Mouse (Mus musculus) A20 (cell line): ENCODE measurements around the gene Pla2g12a.

Experiments
- DNase-seq: peaks from one replicate; pipeline ENCODE4 v3.0.0-alpha.2; 2011; ENCODE audit warnings: low read depth, low spot score

Pla2g12a gene

DNA sequence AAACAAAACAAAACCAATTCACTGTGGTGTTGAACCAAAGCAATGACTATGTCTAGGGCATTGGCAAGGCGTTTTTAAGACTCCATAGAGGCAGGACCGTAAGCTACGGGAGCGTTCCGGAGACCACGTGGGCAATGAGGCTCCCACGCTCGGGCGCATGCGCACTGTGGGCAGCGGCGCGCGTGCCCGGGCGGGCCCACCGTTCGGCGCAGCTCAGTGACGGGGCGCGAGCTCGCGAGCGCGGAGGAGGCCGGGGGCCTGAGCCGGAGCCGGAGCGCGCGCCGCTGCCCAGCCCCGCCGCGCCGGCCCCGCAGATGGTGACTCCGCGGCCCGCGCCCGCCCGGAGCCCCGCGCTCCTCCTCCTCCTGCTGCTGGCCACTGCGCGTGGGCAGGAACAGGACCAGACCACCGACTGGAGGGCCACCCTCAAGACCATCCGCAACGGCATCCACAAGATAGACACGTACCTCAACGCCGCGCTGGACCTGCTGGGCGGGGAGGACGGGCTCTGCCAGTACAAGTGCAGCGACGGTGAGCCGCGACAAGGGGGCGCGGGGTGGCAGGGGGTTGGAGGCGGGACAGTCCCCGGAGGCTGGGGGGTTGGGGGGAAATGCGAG, at the start of gene Pla2g12a:
Gene Pla2g12a, plus strand, starts transcription at position 202 of the 617 bp plus-strand sequence.
- peak; percentile 91 for DNase-seq

DNA sequence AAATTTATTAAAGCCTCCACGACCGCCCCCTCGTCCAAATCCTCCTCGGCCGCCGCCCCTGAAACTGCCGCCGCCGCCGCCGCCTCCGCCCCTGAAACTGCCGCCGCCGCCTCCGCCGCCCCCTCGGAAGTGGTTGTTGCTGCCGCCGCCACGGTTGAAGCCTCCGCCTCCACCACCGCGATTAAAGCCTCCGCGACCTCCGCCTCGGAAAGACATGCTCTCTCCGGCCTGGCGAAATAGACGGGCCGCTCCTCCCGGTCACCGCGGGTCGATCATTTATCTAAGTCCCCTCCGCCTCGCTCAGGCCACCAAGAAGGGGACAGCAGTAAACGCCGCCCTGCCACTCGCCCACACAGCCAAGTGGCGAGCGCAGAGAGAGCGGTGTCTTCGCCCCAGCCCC, 47.8 kb upstream of the Pla2g12a start:
- no peak for DNase-seq

DNA sequence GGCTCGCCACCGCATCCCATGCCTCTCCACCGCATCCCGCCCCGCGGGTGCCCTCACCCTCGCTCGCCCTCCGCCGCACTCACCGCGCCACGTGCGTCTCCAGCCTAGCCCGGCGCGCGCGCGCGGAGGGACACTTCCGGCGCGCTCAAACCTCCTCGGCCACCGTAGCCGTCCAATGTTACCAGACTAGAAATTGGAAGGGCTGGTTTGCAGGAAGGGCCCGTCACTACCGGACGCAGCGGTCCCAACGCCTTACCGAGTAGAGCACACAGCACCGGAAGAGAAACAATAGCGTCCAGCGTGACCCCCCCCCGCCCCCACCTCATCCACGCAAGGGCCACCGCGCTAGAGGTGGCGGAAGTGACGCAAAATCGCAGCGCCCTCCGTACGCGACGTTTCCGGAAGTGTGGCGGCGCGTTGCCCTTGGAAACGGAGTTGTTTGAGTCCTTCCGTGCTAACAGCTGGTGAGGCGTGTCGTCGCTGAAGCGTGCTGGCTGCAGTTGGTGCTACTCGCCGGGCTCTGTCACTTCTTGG, 47.3 kb upstream of the Pla2g12a start, which contains the start of gene Gar1:
Gene Gar1, minus strand, starts transcription at position 362 of the 534 bp plus-strand sequence.
- DNase-seq, result peak; percentile 98

DNA sequence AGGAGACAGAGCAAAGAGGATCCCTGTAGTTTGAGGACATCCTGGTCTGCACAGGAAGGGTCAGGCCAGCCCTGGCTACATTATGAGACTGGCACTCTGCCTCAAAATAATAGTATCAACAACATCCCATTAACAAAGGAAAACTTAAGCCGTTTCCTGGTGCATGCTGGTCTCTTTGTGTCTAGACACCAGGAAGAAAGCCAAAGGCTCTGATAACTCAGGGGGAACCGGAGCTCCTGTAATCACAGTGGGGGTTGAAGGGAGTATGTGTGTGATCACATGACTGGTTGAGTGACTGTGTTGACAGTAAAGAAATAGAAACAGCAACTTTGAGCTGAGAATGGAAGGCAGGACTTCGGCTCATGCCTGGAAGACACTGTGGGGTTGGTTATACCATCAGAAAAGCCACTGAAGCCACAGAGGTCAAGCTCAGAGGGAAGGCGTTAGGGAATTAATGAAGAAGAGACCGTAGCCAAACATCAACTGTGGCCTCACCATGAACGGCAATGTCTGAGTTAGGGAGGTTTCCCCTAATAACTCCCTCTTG, 42.9 kb upstream of the Pla2g12a start, which contains the start of gene Cfi:
Gene Cfi, plus strand, starts transcription at position 497 of the 547 bp plus-strand sequence.
- no peak for DNase-seq

DNA sequence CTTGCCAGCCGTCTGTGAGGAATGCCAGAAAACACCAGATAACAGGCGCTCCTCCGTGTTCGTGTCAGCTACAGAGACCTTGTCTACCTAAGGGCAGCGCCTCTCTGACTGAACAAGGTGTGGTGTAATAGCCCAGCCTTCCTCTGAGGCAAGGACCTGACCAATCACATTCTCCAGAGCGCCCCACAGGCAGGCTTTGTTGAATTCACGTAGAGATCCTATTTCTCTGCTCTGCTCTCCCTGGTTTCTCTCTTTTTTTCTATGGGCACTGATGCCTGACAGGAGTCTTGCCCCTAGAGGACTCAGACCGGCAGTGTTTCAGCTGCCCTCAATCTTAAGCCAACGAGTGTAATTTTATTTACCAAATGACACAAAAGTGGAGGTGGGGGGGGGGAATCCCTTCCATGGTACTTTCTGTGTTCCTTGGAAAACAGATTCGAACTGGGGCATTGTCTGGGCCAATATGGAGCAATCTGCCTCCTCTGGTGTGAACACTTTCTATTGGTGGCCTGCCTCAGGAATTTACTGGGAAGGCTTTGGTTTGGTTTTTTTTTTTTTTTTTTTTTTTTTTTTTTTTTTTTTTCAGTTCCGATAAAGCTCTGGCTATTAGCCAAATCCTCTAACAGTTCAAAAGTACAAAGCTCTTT, 42.2 kb upstream of the Pla2g12a start:
- DNase-seq, result peak; percentile 36

DNA sequence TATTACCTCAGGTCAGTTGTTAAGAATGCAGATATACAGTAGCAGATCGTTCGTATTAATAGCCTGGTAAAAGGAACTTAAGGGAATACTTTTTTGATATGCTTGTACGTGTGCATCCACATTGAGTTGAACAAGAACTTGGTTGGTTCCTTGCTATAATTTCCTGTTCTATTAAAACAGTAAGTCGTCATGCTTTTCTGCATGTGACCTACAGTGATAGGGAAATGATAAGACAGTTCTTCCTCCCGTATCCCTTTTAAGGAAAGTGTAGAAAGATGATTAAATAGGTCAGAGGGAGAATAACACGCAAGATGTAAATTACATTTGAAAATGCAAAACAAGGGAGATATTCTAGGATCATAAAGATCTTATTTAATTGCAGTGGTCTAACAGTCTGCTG, 41.4 kb upstream of the Pla2g12a start:
- no peak for DNase-seq

DNA sequence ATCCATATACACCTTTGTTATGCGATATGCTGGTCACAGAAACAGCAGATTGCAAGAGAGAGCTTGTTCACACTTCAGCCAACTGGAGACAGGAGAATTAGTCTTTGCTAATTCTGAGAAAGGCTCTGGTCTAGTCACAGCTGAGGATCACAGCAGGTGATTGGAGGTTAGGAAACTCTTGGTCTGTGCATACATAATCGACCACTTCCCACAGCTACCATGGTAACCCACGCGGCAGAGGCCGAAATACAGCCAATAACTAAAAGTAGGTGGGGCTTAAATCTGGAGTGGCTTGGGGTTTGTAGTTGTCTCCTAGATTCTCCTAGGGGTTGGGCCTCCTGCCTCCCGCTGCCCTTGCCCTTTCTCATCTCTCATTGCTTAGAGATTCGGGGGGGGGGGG, 40.4 kb upstream of the Pla2g12a start:
- no peak for DNase-seq

DNA sequence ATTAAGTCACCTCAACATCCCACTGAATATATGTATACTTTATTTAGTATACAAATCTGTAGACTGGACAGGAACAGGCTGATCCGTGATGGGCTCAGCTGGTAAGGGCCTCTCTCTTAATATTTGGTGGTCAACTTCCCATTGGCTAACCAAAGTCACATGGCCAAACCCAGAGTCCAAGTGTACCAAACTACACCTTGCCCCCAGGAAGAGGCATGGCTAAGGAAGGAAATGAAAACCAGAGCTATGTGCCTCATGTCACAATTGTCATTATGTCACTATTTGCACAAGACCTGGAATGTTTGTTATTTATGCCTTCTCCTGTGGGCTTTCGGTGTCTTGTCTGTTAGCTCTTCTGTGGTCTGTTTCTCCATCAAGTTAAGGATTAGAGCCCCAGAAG, 32.5 kb upstream of the Pla2g12a start:
- DNase-seq, result no peak

DNA sequence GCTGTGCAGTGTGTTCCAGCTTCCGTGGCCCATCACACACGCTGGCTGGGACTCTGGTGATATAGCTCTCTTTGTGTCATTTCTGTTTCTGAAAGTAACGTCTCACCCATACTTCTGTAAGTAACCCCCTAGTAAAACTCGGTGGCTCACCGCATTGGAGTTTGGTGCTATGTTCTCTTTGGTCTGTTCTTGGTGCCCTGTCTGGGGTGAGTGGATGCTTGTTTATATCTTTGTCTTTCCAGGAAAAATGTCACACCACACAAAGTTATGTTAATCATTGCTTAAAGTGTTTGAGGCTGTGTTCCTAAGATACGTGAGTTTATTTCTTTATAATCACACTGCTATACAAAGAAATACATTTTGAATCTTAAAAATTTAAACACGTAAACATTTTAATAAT, 31.6 kb upstream of the Pla2g12a start:
- no peak for DNase-seq

DNA sequence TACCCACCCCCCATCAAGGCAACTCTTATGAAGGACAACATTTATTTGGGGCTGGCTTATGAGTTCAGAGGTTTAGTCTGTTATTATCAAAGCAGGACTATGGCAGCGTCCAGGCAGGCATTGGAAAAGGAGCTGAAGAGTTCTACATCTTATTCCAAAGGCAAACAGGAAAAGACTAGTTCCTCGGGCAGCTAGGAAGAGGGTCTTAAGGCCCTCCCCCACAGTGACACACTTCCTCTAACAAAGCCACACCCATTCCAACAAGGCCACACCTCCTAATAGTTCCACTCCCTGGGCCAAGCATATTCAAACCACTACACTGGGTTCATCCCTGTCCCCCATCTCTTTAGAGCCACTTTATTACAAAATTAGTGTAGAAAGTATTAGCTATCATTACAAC, 15.8 kb upstream of the Pla2g12a start:
- peak; percentile 6 for DNase-seq

DNA sequence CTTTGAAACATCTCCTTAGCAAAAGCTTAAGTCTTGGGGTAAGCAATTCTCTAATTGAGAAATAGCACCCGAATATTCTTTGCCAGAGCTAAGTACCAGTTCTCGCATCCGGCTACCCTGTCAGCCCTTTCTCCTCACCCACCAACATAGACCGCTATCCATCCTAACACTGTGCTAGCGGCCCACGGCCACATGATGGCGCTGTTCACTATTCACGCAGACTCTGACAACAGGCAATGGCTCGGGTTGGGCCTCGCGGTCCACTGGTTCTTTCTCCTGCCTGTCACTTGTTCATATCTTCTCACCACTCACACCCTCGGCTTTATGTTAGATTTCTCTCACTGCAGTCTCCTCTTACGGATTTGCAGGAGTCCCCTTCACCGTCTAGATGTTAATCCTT, 14.7 kb upstream of the Pla2g12a start:
- peak; percentile 54 for DNase-seq

DNA sequence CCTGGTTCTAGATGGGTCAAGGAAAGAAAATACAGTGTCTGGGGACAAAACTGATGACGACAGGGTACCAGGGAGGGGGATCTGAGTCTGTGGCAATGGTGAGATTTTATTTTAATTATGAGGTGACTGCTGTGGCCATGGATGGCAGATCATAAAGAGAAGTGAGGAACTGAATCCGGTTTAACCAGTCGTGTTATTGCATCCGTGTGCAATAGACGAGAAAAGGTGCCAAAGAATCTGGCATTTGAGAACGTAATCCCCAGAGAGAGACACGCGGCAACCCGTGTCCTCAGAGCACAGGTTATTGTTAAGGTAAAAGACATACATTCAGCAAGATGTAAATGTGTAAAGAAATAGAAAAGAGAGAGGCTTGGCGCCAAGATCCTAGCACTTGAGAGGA, 1.1 kb upstream of the Pla2g12a start:
- DNase-seq, result no peak

DNA sequence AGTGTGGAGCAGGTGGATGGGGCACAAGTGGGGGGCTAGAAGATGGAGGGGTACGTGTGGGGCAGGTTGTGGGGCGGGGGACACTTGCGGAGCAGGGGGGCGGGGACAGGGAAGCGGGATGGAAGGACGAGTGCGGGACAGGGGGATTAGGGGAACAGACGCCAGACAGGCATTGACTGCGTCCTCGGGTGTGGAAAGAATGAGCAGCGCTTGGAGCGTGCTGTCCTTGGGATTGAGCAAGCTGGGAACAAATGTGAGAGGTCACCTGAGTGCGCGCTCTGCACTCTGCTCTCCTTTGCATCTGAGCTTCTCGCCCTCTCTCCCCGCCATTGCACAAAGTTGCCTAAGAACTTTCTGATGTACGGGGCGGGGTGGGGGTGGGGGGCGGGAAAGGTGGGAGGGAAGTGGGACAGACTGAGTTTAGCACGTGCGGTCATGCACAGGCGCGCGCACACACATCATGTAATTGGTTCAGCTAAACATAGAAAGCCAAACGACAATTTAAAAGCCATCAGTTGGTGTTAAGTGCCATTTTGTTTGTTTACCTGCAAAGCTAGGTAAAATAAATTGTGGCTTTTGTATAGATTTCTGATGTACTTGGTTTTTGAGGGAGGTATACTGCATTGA, 838 bp downstream of the Pla2g12a start:
- peak; percentile 81 for DNase-seq

DNA sequence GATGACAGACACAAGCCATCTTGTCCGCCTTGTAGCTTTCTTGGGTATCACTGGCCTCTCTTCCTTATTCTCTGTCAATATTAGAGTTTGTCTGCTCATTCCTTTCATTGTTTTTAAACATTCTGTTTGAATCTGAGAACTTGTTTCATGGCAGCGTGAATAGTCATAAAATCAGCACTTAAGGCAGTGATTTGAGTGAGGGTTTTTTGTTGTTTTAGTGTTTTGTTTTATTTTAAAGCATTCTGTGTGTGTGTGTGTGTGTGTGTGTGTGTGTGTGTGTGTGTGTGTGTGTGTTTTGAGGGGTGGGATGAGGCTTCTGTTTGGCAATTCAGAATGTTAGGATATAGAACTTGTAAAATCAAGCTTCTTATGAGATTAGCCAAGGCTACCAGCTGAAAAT, 1.5 kb downstream of the Pla2g12a start:
- no peak for DNase-seq

DNA sequence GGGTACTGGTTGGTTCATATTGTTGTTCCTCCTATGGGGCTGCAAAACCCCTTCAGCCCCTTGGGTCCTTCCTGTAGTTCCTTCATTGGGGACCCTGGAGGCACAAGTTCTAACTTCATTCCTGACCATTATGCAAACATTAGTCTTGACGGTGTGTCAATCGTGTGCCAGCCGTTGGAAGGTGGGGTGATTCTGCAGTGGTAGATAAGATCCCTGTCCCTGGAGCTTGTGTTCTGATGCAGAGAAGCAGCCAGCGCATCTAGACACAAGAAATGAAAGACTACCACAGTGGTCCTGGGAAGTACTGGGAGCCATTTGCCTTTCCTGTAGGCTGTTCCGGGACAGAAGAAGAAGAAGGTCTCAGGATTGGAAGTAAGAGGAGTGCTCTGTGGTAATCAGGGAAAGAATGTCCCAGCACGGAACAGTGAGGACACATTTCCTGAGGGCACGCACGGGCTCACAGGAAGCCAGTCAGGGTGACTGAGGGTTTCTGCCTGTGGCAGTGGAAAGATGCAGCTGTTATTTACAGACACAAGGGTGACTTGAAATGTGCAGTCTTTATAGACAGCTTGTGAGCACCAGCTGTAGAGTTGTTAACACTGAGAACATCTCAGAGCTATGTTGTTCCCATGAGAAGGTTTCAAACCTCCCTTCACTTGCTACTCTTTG, 2.7 kb downstream of the Pla2g12a start:
- peak; percentile 8 for DNase-seq

DNA sequence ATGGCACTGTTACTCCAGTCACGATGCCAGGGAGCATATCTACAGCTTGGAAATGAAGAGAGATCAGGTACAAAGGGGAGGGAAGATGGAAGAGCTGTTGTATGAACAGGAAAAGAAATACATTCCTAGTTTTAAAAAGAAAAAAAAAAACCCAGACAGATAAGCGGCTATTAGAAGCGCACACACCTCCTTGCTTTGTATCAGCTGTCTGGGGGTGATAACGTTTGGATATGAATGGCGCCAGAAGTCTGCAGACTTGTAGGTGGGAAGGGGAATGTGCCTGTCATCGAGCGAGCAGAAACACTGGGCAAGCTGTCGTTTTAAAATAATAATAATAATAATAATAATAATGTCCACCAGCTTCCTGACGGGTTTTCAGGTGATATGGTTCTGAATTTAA, 7.2 kb downstream of the Pla2g12a start:
- no peak for DNase-seq

DNA sequence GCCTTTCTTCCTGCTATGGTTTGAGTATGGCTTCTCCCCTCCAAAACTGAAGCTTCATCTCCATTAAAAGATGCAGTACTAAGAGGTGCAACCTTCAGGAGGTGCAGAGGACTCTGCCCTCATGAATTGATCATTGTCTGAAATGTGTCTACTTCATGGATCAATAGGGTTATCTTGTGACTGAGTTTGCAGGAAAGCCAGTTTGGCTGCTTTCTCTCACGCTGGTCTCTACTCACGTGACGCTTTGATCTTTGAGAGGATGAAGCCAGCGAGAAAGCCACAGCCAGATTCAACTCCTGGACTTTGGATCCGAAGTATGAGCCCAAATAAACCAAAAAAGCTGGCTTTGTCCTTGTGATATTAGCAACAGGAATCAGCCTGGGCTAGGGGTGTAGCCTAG, 8.0 kb downstream of the Pla2g12a start:
- DNase-seq, result no peak

DNA sequence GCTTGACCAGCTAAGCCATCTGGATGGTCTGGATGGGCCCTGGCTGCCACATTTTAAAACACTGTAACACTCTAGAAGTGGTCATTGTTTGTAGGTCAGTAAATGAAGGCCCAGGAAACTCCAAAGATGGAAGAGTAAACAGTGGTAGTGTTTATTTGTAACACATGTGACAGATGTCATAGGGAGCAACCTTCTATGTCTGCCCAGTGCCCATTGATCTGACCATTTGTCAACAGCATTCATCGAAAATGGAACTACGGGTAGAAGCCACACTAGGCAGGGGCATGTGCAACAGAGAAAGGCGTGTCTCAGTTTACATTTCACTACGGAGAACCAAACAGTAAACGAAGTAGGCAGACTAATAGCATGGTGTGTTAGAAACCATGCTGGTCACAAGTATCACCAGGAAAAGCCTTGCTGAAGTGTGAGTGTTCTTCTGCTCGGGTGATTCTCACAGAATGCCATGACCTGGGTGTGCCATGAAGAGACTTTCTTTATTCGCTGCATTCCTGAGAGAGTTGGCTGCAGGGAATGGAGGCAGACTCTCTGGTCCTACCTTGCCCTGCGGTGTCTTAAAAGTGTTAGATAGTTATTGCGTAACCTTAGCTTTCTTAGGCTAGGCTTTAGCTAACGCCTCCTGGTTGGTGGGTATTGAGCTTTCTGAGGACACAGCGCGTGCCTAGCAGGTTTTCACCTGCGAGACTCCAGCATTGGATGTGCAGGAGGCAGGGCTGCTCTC, 9.5 kb downstream of the Pla2g12a start:
- DNase-seq, result no peak

DNA sequence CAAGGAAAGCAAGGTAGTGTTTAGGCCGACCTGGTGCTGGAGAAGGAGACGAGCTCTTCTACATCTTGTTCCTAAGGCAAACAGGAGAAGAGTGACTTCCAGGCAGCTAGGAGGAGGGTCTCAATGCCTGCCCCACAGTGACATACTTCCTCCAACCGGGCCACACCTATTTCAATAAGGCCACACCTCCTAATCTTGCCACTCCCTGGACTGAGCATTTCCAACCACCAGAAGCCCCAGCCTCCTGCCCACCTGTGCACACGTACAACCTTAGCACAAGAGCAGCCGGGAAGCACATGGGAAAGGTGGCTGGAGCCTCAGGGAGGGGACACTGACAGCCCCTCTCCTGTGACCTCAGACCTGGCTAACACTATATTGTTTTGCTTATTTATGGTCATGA, 13.6 kb downstream of the Pla2g12a start:
- no peak for DNase-seq

DNA sequence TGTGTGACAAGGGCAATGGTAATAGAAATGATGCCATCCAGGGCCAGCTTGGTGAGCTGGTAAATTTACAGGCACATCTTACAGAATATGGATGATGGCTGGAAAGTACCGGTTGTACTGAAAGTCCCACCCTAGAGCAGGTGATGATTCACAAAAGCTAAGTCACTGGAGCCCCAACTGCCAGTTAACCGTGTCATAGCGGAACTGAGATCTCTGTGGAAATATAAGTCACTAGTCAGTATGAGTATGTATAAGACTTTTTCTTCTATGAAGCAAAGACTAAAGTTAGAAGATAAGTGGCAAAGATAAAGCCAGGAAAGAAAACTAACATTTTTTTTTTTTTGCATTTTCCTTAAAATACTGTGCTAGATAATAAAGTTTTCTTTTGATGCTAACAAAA, 14.7 kb downstream of the Pla2g12a start:
- no peak for DNase-seq

DNA sequence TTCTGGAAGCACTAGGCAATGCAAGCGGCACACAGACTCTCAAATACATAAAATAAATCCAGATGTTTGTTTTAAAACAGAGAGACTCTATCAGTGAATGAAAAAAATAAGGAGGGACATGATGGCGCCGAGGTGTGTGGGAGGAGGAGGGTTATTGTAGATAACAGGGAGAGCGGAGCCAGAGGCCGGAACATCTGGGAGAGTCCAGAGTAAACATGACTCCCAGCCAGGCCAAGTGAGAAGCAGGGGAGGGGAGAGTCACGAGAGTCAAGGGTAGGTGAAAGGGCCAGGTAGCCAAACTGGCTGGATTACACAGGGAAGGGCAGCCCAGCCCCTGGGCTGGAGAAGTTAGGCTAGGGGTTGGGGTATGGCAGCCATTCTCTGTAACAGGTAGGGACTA, 18.2 kb downstream of the Pla2g12a start:
- DNase-seq, result no peak
